Mouse (Mus musculus) cerebellum, adult 2 months (tissue): ENCODE results near the gene Rnaseh1. TPM values are rescaled to one million over a fixed set of nuclear protein-coding genes. Genes with fewer than 3 reads are reported as not detected.

Experiments
- DNase-seq, 2 experiments: peaks; one replicate each; pipeline ENCODE4 v3.0.0; 2021
- H3K27ac ChIP-seq: fragments of 200-500 bp; 2 replicates; pipeline ENCODE4 v1.5.1; 2012; ENCODE audit warnings: low read length, control low read depth, inconsistent platforms; ENCODE audit not compliant: insufficient read depth
- H3K27me3 ChIP-seq: fragments of 200-500 bp; 2 replicates; pipeline ENCODE4 v1.6.1; 2012; ENCODE audit warnings: inconsistent platforms, mild to moderate bottlenecking, low read length, moderate library complexity; ENCODE audit not compliant: control insufficient read depth, insufficient read depth
- H3K4me1 ChIP-seq: fragments of 200-500 bp; 2 replicates; pipeline ENCODE4 v1.6.1; 2011; ENCODE audit warnings: low read length; ENCODE audit not compliant: control insufficient read depth, insufficient read depth
- H3K4me3 ChIP-seq: fragments of 200-500 bp; replicated peaks from 2 replicates; pipeline ENCODE3; 2011; ENCODE audit warnings: mild to moderate bottlenecking, low read depth, low read length, control low read depth; ENCODE audit not compliant: insufficient read depth
- CTCF ChIP-seq: fragments of 200-500 bp; IDR thresholded peaks from 2 replicates; pipeline ENCODE4 v1.5.1; 2011; ENCODE audit warnings: low read depth, mild to moderate bottlenecking, control low read depth, low read length, moderate library complexity, borderline replicate concordance; ENCODE audit not compliant: insufficient read depth
- POLR2A ChIP-seq: fragments of 200-500 bp; IDR thresholded peaks from 2 replicates; pipeline ENCODE4 v1.6.1; 2011; ENCODE audit warnings: low read length, control low read depth, borderline replicate concordance; ENCODE audit not compliant: insufficient read depth
- WGBS: fragments of 180-500 bp; shearing (Covaris S2); methylation state at CpG from one replicate; pipeline ENCODE4 v1.1.7; 2018; 5-methylcytosine and 5-hydroxymethylcytosine counted together
- polyA plus RNA-seq: library from polyadenylated mRNA; depleted of rRNA; stranded (reverse); fragments of >200 nt; gene quantifications from 2 replicates; pipeline ENCODE4 v1.2.3, GENCODE M21; 2012

Gene Rnaseh1
- polyA plus RNA-seq, 1 experiment: 17.5 TPM

- no peaks in the 10 kb centered on the region for H3K27me3 ChIP-seq
- 73% methylated on average over 3 of the region's 3 CpGs for WGBS
- no peak for DNase-seq
- TF ChIP-seq CTCF: no peak
- TF ChIP-seq POLR2A: no peak
- H3K27ac ChIP-seq: no peak overlapping the region
- peaks cover 16% of the 10 kb centered on the region for H3K4me1 ChIP-seq
- no peak overlapping the region for H3K4me3 ChIP-seq
Observed at GRCm38 (mm10) chr12:28693738-28694137, 44.3 kb downstream of the Rnaseh1 start.

- WGBS: 81% methylated on average over 2 of the region's 2 CpGs
- Histone ChIP-seq H3K27ac (peak overlapping the region; percentile 0; the same call in 1 of the 2 replicates), H3K4me3 (no peak overlapping the region), H3K4me1 (peaks cover 16% of the 10 kb centered on the region), H3K27me3 (no peaks in the 10 kb centered on the region)
- TF ChIP-seq POLR2A: no peak
- TF ChIP-seq CTCF: no peak
- DNase-seq: no peak
Observed at GRCm38 (mm10) chr12:28694231-28694630, 44.8 kb downstream of the Rnaseh1 start.

GRCm38 (mm10) chr12:28694776-28695175 is 45.4 kb downstream of the Rnaseh1 start:
- Histone ChIP-seq H3K4me1 (peaks cover 16% of the 10 kb centered on the region), H3K27ac (peak overlapping the region; percentile 0; the same call in 1 of the 2 replicates), H3K27me3 (no peaks in the 10 kb centered on the region), H3K4me3 (no peak overlapping the region)
- 24% methylated on average over 7 of the region's 7 CpGs for WGBS
- TF ChIP-seq CTCF: no peak
- DNase-seq: peak; percentile 53 to 66

- TF ChIP-seq CTCF (no peak), POLR2A (no peak)
Observed at GRCm38 (mm10) chr12:28697821-28698595, 48.6 kb downstream of the Rnaseh1 start.

GRCm38 (mm10) chr12:28699086-28699485 is 49.7 kb downstream of the Rnaseh1 start:
- TF ChIP-seq POLR2A (no peak), CTCF (no peak)
- H3K27me3 ChIP-seq: no peaks in the 10 kb centered on the region
- peaks cover 31% of the 10 kb centered on the region for H3K4me1 ChIP-seq
- 66% methylated on average over 5 of the region's 5 CpGs for WGBS
- no peak overlapping the region for H3K27ac ChIP-seq
- H3K4me3 ChIP-seq: no peak overlapping the region
- no peak for DNase-seq

More at GRCm38 (mm10) chr12:28697821-28698595, 48.6 kb downstream of the Rnaseh1 start:
- Histone ChIP-seq H3K27ac (no peak overlapping the region), H3K27me3 (no peaks in the 10 kb centered on the region), H3K4me3 (no peak overlapping the region), H3K4me1 (peaks cover 32% of the 10 kb centered on the region)
- 71% methylated on average over 14 of the region's 14 CpGs for WGBS
- no peak for DNase-seq

GRCm38 (mm10) chr12:28699656-28700055 is 50.3 kb downstream of the Rnaseh1 start:
- 12% methylated on average over 6 of the region's 6 CpGs for WGBS
- TF ChIP-seq CTCF (peak; percentile 90), POLR2A (no peak)

GRCm38 (mm10) chr12:28700101-28700511 is 50.7 kb downstream of the Rnaseh1 start:
- TF ChIP-seq CTCF (no peak), POLR2A (no peak)
- Histone ChIP-seq H3K27me3 (no peaks in the 10 kb centered on the region), H3K4me3 (no peak overlapping the region), H3K4me1 (peaks cover 26% of the 10 kb centered on the region), H3K27ac (peak overlapping the region; percentile 26)
- peak in 1 of 2 experiments; percentile 42 for DNase-seq
- WGBS: 22% methylated on average over 3 of the region's 3 CpGs

More at GRCm38 (mm10) chr12:28699656-28700055, 50.3 kb downstream of the Rnaseh1 start:
- Histone ChIP-seq H3K27me3 (no peaks in the 10 kb centered on the region), H3K4me1 (peaks cover 28% of the 10 kb centered on the region), H3K4me3 (no peak overlapping the region), H3K27ac (0 out of 2 replicates have a peak overlapping the region, but pooled peaks have one; percentile 33)
- DNase-seq: peak; percentile 74 to 82

- 8% methylated on average over 19 of the region's 19 CpGs for WGBS
- no peak overlapping the region for H3K4me3 ChIP-seq
- TF ChIP-seq CTCF: no peak
- TF ChIP-seq POLR2A: no peak
- peak overlapping the region; percentile 48 for H3K27ac ChIP-seq
- no peaks in the 10 kb centered on the region for H3K27me3 ChIP-seq
- DNase-seq: peak; percentile 81 to 84
- H3K4me1 ChIP-seq: peaks cover 22% of the 10 kb centered on the region
Observed at GRCm38 (mm10) chr12:28700561-28701025, 51.2 kb downstream of the Rnaseh1 start.
